Mouse (Mus musculus) embryonic facial prominence, embryonic 13.5 days (tissue): ENCODE data around the gene Cyp51. TPM values are rescaled to one million over a fixed set of nuclear protein-coding genes. Genes with fewer than 3 reads are reported as not detected.

Experiments used
- polyA plus RNA-seq: library from polyadenylated mRNA; unstranded; fragments of >200 nt; fragmentation: Nextera tagmentation; extraction: Ambion mirVana; gene quantifications from 2 replicates; pipeline ENCODE4 v1.2.1, GENCODE M21; 2015

Gene Cyp51
- polyA plus RNA-seq, 1 experiment from 2014 or later = 77.1 TPM

Other genes with a start within 250 kb of the Cyp51 start
- gene Mterf1a, start 210.8 kb downstream of the Cyp51 start, polyA plus RNA-seq = 10.1 and 10.5 TPM in 2 replicates
- 167 and 170 TPM in 2 replicates for gene Akap9, start 176.7 kb downstream of the Cyp51 start, polyA plus RNA-seq
- gene Mterf1b, start 87.6 kb upstream of the Cyp51 start, polyA plus RNA-seq = 3.0 and 3.4 TPM in 2 replicates